10 mouse cellular contexts compared by ENCODE assay signal in genomic region chr9:97019686-97020085, GRCm38 (mm10). TPM values are rescaled to one million over a fixed set of nuclear protein-coding genes. Genes with fewer than 3 reads are reported as not detected.
DNase-seq lines count a peak whose midpoint lies in the region; ATAC-seq lines count a peak whose summit lies in the region.
"Had no signal": no experiment of that assay in that cellular context is flagged by ENCODE, and none has a peak within 500 bp of the region (broad histone marks: within the 10 kb centered on the region; RNA-seq: fewer than 3 reads in every experiment).

No protein-coding gene starts in this region.

- no peak overlapping the region for H3K4me3 ChIP-seq in heart, embryonic 14.5 days (ENCODE audit: control insufficient read depth in 1 of 2, insufficient read depth in 1 of 2, low read depth in 1 of 2, low read length in 2 of 2)
- H3K4me3 ChIP-seq in embryonic facial prominence, embryonic 10.5 days = peak overlapping the region; percentile 81
- H3K4me3 ChIP-seq in forebrain, embryonic 16.5 days (replicated peaks; ENCODE audit: low read length) = no peak overlapping the region
- no peak overlapping the region for H3K4me3 ChIP-seq in midbrain, embryonic 12.5 days

- 34% methylated on average over 2 of the region's 2 CpGs for WGBS in heart, embryonic 14.5 days
- WGBS in embryonic facial prominence, embryonic 10.5 days = 83% methylated on average over 2 of the region's 2 CpGs
- WGBS in forebrain, embryonic 16.5 days = 61% methylated on average over 2 of the region's 2 CpGs
- WGBS in midbrain, embryonic 12.5 days = 64% methylated on average over 2 of the region's 2 CpGs

- no peak for DNase-seq in heart, postnatal 36 days
- DNase-seq in embryonic facial prominence, embryonic 10.5 days (ENCODE audit: low spot score) = no peak
- DNase-seq in ovary, postnatal 10 days (ENCODE audit: low spot score) = no peak
- no peak for DNase-seq in yolk sac, embryonic 10.5 days (ENCODE audit: low spot score)
- no peak for DNase-seq in gastrocnemius, postnatal 4 days (ENCODE audit: low spot score in 2 of 2)
- DNase-seq: liver had no signal

- no peak overlapping the region for H3K9ac ChIP-seq in heart, embryonic 14.5 days (ENCODE audit: low read length)
- no peak overlapping the region for H3K9ac ChIP-seq in forebrain, embryonic 16.5 days (replicated peaks; ENCODE audit: low read depth, low read length)
- H3K9ac ChIP-seq in midbrain, embryonic 12.5 days (replicated peaks) = no peak overlapping the region
- H3K9ac ChIP-seq: embryonic facial prominence, embryonic 15.5 days had no signal

- no peak overlapping the region for H3K27ac ChIP-seq in heart, embryonic 14.5 days (replicated peaks in 1 of 2; ENCODE audit: control insufficient read depth in 1 of 2, insufficient read depth in 1 of 2, low read depth in 2 of 2, low read length in 2 of 2)
- H3K27ac ChIP-seq in embryonic facial prominence, embryonic 10.5 days (replicated peaks) = no peak overlapping the region; the same call in 1 of the 2 replicates
- no peak overlapping the region for H3K27ac ChIP-seq in forebrain, embryonic 16.5 days (ENCODE audit: low read length)
- H3K27ac ChIP-seq in midbrain, embryonic 12.5 days (replicated peaks) = peak overlapping the region; percentile 100; the same call in 1 of the 2 replicates
- H3K27ac ChIP-seq: embryonic facial prominence, embryonic 15.5 days had no signal

- ATAC-seq in heart, embryonic 14.5 days (ENCODE audit: insufficient number of reproducible peaks, insufficient read depth, low FRiP score, low read depth) = no peak
- ATAC-seq in forebrain, embryonic 16.5 days = no peak
- no peak for ATAC-seq in midbrain, embryonic 12.5 days (ENCODE audit: low FRiP score, low read depth)

- no peaks in the 10 kb centered on the region for H3K9me3 ChIP-seq in heart, embryonic 14.5 days (ENCODE audit: control insufficient read depth, low read length)
- no peaks in the 10 kb centered on the region for H3K9me3 ChIP-seq in embryonic facial prominence, embryonic 10.5 days
- H3K9me3 ChIP-seq in forebrain, embryonic 16.5 days (ENCODE audit: control insufficient read depth, low read length) = no peaks in the 10 kb centered on the region
- H3K9me3 ChIP-seq in midbrain, embryonic 12.5 days = no peaks in the 10 kb centered on the region
- H3K9me3 ChIP-seq: embryonic facial prominence, embryonic 15.5 days had no signal

- intact Hi-C loops in heart, postnatal 36 days (cut with DNase I) = loop anchor here (2.0 to 5.0 kb wide), 2 partner anchors 42 to 103 kb away; no protein-coding TSS in a partner anchor

- H3K4me2 ChIP-seq in heart, embryonic 14.5 days (ENCODE audit: low read length) = peak overlapping the region; percentile 75; the same call in 1 of the 2 replicates
- H3K4me2 ChIP-seq in forebrain, embryonic 16.5 days (ENCODE audit: low read length) = peak overlapping the region; percentile 90
- peak overlapping the region; percentile 71; the same call in 1 of the 2 replicates for H3K4me2 ChIP-seq in midbrain, embryonic 12.5 days (replicated peaks)

- peaks cover 4% of the 10 kb centered on the region; the same call in 1 of the 2 replicates for H3K27me3 ChIP-seq in heart, embryonic 14.5 days (ENCODE audit: control insufficient read depth, insufficient read depth, low read length)
- H3K27me3 ChIP-seq in embryonic facial prominence, embryonic 10.5 days (replicated peaks; ENCODE audit: low read depth, poor library complexity, severe bottlenecking) = peaks cover 35% of the 10 kb centered on the region
- no peaks in the 10 kb centered on the region for H3K27me3 ChIP-seq in forebrain, embryonic 16.5 days (replicated peaks; ENCODE audit: control insufficient read depth, insufficient read depth, low read length)
- H3K27me3 ChIP-seq in midbrain, embryonic 12.5 days = 0 out of 2 replicates have a peak, but pooled peaks cover 3% of the 10 kb centered on the region

- H3K36me3 ChIP-seq in heart, embryonic 14.5 days (ENCODE audit: control insufficient read depth, insufficient read depth, low read length) = no peaks in the 10 kb centered on the region
- 0 out of 2 replicates have a peak, but pooled peaks cover 3% of the 10 kb centered on the region for H3K36me3 ChIP-seq in embryonic facial prominence, embryonic 10.5 days (replicated peaks)
- H3K36me3 ChIP-seq in forebrain, embryonic 16.5 days (ENCODE audit: control insufficient read depth, insufficient read depth) = no peaks in the 10 kb centered on the region
- H3K36me3 ChIP-seq in midbrain, embryonic 12.5 days = no peaks in the 10 kb centered on the region
- H3K36me3 ChIP-seq: embryonic facial prominence, embryonic 15.5 days had no signal

- peaks cover 10 to 31% of the 10 kb centered on the region in 2 experiments for H3K4me1 ChIP-seq in heart, embryonic 14.5 days (ENCODE audit: control insufficient read depth in 2 of 2, insufficient read depth in 2 of 2, low read length in 2 of 2)
- peaks cover 48% of the 10 kb centered on the region for H3K4me1 ChIP-seq in embryonic facial prominence, embryonic 10.5 days
- H3K4me1 ChIP-seq in forebrain, embryonic 16.5 days (replicated peaks; ENCODE audit: control insufficient read depth, insufficient read depth, low read length) = peaks cover 32% of the 10 kb centered on the region
- H3K4me1 ChIP-seq in midbrain, embryonic 12.5 days = peaks cover 41% of the 10 kb centered on the region

RNA-seq across cellular contexts. Expression of gene Spsb4, which starts 1.0 kb away (rescaled TPM):
- 41.9 and 46.3 TPM in 2 replicates for polyA plus RNA-seq in heart, embryonic 14.5 days (2014; fragmentation: Nextera tagmentation; extraction: Ambion mirVana)
- 1 to 10 TPM; 5.1 to 6.1 TPM for total RNA-seq in heart, postnatal 36 days (2021)
- 102 and 123 TPM in 2 replicates for polyA plus RNA-seq in embryonic facial prominence, embryonic 10.5 days (2016; fragmentation: Nextera tagmentation; extraction: Ambion mirVana)
- 20.9 and 23.4 TPM in 2 replicates for polyA plus RNA-seq in forebrain, embryonic 16.5 days (2015; fragmentation: Nextera tagmentation; extraction: Ambion mirVana)
- 122 and 126 TPM in 2 replicates for polyA plus RNA-seq in midbrain, embryonic 12.5 days (2016; fragmentation: Nextera tagmentation; extraction: Ambion mirVana)
- 10 to 100 TPM; 16.1 to 18.0 TPM for total RNA-seq in gastrocnemius, postnatal 4 days (2021)
